Mouse (Mus musculus) layer of hippocampus, adult 9-10 months (tissue): Measurements from ENCODE around the gene D330045A20Rik.
"Not testable (repeated sequence)": the region's sequence is repeated elsewhere in the genome, so short reads cannot be mapped to it uniquely, and the experiment has no call there.

ENCODE experiments used
- DNase-seq: peaks from one replicate; pipeline ENCODE4 v3.0.0; 2022; ENCODE audit warnings: low spot score

The D330045A20Rik gene

DNA sequence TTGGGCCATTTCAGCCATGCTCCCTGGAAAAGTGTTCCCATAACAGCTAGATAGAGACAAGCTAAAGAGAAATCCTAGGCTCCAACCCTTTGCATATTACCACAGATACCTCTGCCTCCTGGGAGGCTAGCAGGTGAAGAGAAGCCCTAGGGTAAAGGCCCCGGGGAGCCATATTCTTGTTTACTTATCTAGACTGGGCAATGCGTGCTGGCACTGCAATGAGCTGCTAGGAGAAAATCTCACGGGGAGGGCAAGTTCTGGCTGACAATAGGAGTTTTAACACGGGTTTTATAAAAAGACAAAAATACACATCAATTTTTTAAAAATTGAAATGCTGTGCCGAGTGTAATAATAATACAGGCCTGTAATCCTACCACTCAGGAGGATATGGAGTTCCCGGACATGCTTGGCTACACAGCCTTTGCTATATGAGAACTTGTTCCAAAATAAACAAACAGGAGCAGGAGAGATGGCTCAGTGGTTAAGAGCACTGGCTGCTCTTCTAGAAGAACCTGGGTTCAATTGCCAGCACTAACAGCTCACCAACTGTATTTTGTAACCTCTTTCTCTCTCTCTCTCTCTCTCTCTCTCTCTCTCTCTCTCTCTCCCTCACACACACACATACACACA, 98.6 kb downstream of the D330045A20Rik start:
- DNase-seq: no peak

DNA sequence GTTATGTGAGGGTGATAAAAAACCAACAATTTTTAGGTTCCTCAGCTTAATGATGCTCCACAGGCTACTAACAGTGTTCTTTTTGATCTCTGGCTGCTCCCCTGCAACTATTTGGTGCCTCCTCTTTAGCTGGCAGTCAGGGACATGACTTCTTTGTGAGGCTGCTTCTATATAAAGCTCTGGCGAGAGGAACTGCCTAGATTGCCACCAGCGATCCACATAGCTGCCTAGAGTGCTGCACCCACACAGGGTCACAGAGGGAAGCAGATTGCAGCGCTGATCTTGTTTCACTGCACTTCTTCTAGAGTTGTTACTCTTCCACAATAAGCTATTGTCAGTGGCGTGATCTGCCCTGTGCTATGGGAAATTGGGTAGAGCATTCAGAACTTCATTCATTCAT, 103.4 kb downstream of the D330045A20Rik start:
- DNase-seq: no peak

DNA sequence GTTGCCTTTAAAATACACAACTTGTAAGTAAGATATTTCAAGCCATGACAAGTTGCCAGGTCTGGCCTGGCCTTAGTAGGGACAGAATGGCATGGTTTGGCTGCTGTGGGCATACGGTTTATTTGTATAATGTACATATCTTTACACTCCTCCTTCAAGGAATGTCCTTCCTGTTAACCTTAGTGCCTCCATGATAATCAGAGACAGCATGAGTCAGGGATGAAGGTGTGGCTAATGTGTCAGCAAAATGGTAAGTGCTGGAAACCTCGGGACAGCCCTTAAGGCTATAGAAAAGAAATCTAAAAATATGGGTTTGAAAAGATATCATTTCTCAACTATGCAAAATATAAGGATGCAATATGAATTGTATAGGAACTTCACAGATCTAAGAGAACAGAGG, 106.5 kb downstream of the D330045A20Rik start:
- not testable (repeated sequence) for DNase-seq

DNA sequence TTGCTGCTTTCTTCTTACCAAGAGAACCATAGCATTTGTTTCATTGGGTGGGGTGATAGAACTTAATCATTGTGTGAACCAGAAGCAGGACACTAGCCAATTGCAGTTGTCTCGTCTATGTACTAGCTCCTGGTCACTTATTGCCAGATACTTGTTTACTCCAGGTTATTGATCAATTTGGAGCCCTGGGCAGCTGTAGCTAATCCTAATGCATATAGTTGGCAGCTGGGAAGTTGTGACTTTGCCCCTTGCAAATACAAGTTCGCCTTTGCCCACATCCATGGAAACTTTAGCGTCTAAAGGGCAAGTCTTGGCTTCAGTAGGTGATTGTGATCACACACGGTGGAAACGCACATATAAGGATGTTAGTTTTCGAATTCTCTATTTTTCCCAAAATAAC, 116.2 kb downstream of the D330045A20Rik start:
- DNase-seq: no peak
